Mouse (Mus musculus): ENCODE results near the gene Cript.

DNA sequence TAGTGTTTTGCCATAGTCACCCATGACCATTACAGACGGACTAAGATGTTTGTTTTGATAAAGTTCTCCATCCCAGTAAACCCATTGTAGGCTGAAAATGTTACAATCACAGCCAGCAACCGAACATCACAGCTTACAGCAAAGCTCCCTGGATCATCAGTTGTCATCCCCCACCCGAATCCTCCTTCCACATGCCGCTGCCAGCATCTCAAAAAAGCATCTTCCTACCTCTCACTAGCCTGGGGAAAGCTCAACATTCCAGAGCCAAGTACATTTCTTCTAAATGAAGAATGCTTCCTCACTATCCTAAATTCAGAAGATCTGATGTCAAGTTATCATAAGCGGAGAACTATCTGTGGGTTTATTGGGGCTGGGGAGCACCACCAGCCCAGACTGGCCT, 13.1 kb downstream of the Cript start:
- TF ChIP-seq ZC3H11A (IDR thresholded peaks at IDR 0.05; ENCODE audit: borderline replicate concordance, low read depth, low read length) (no peak), MAFK (IDR thresholded peaks at IDR 0.05; ENCODE audit: insufficient read depth, low read depth, low read length) (no peak)

Data from ES-E14 (cell line).